ENCODE assay signal across 8 mouse cellular contexts in the genomic region with DNA sequence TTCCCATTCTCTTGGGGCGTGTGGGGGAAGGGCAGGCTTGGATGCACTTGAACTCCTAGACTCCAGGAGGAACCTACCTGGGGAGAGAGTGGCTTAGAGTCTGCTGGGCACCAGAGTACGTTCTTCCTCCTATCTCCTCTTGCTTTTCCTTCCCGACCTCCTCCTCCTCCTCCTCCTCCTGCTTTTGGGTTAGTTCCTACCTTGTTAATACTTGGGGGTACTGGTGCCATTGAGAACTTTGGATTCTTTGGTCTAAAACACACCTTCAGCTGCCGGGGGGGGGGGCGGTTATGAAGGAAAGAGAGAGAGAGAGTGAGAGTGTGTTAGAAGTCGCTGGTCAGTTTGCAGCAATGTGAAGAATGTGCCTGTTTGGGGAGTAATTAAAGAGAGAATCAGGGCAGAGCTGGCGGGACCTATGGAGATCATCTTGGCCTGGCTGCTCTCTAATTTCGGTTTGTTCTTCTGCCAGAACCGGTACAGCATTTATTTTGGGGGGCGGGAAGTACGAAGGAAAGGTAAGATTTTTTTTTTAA.
DNase-seq lines count a peak whose midpoint lies in the region; ATAC-seq and TF ChIP-seq lines count a peak whose summit lies in the region.

No protein-coding gene starts in this region.

- H3K79me2 ChIP-seq in myocyte (ENCODE audit: control insufficient read depth, insufficient read depth), result peaks cover 86% of the 10 kb centered on the region

- intact Hi-C loops in left cerebral cortex, adult 2 months (cut with DNase I), result loop anchor here (10.0 kb wide), 1 partner anchor 749 kb away; no protein-coding TSS in a partner anchor

- no peak for TF ChIP-seq CTCF in left cerebral cortex, adult 2 months (IDR thresholded peaks at IDR 0.05)
- TF ChIP-seq CTCF in cortical plate, adult 2 months (IDR thresholded peaks at IDR 0.05; ENCODE audit: extremely low read depth, insufficient read depth, low read length), result no peak

- peak; percentile 60; the same call in 1 of the 2 replicates for ATAC-seq in kidney, embryonic 16.5 days (ENCODE audit: low FRiP score, low TSS enrichment)
- ATAC-seq in granulocyte monocyte progenitor cell, adult 5-6 weeks (replicated peaks; ENCODE audit: poor library complexity, severe bottlenecking), result no peak

- TF ChIP-seq POLR2A in cortical plate, adult 2 months (IDR thresholded peaks at IDR 0.05; ENCODE audit: extremely low read depth, insufficient read depth, low read length), result no peak
- no peak for TF ChIP-seq POLR2A in myocyte (IDR thresholded peaks at IDR 0.05; ENCODE audit: insufficient read length, low read depth)

- H3K36me3 ChIP-seq in kidney, embryonic 16.5 days (ENCODE audit: insufficient read depth, low read length), result no peaks in the 10 kb centered on the region
- no peaks in the 10 kb centered on the region for H3K36me3 ChIP-seq in myocyte (ENCODE audit: control insufficient read depth, insufficient read depth)

- peak overlapping the region; percentile 90 for H3K4me2 ChIP-seq in kidney, embryonic 16.5 days (replicated peaks; ENCODE audit: low read depth, low read length)
- H3K4me2 ChIP-seq in myocyte (ENCODE audit: low read depth), result peak overlapping the region; percentile 84

- no peak for DNase-seq in left cerebral cortex, adult 2 months (ENCODE audit: extremely low spot score in 1 of 2, low spot score in 2 of 2)
- no peak for DNase-seq in left cerebral cortex, adult 9 months (ENCODE audit: low spot score in 2 of 2)
- no peak for DNase-seq in layer of hippocampus, adult 8-10 months (ENCODE audit: low spot score in 2 of 2)
- DNase-seq in cerebellum, postnatal 4 days (ENCODE audit: low spot score in 2 of 2), result no peak

- no peaks in the 10 kb centered on the region for H3K4me1 ChIP-seq in cortical plate, adult 2 months (ENCODE audit: control insufficient read depth, insufficient read depth, low read length)
- H3K4me1 ChIP-seq in kidney, embryonic 16.5 days (ENCODE audit: insufficient read depth, low read length), result peaks cover 72% of the 10 kb centered on the region

- 13% methylated on average over 10 of the region's 11 CpGs for WGBS in kidney, embryonic 16.5 days

- no peaks in the 10 kb centered on the region for H3K27me3 ChIP-seq in kidney, embryonic 16.5 days (ENCODE audit: insufficient read depth, low read length)
- no peaks in the 10 kb centered on the region for H3K27me3 ChIP-seq in myocyte (ENCODE audit: control insufficient read depth, insufficient read depth, insufficient read length)

- H3K9me3 ChIP-seq in kidney, embryonic 16.5 days (ENCODE audit: low read length), result no peaks in the 10 kb centered on the region

- H3K4me3 ChIP-seq in left cerebral cortex, adult 2 months, result peak overlapping the region; percentile 56
- H3K4me3 ChIP-seq in cortical plate, adult 2 months (ENCODE audit: insufficient read depth, low read length), result peak overlapping the region; percentile 51
- peak overlapping the region; percentile 76 for H3K4me3 ChIP-seq in kidney, embryonic 16.5 days (ENCODE audit: low read length)
- peak overlapping the region; percentile 55 for H3K4me3 ChIP-seq in myocyte

- H3K27ac ChIP-seq in left cerebral cortex, adult 2 months, result peak overlapping the region; percentile 63; the same call in 1 of the 2 replicates
- no peak overlapping the region for H3K27ac ChIP-seq in cortical plate, adult 2 months (ENCODE audit: insufficient read depth, low read length)
- peak overlapping the region; percentile 89 for H3K27ac ChIP-seq in kidney, embryonic 16.5 days (ENCODE audit: low read length)

- H3K9ac ChIP-seq in kidney, embryonic 16.5 days (replicated peaks; ENCODE audit: low read length), result peak overlapping the region; percentile 87

- peak overlapping the region; percentile 86 for H3ac ChIP-seq in myocyte (ENCODE audit: control insufficient read depth, insufficient read length)

TF ChIP-seq in myocyte, 11 proteins besides CTCF, POLR2A, EP300 and RAD21:
- TF ChIP-seq MYOG (IDR thresholded peaks at IDR 0.05; ENCODE audit: control insufficient read depth in 1 of 3, insufficient read depth in 1 of 3, insufficient read length in 2 of 3, low read depth in 2 of 3) (no peak), REST (IDR thresholded peaks at IDR 0.05; ENCODE audit: insufficient read depth, insufficient read length) (no peak), POLR2AphosphoS2 (IDR thresholded peaks at IDR 0.05; ENCODE audit: insufficient read length, low read depth) (no peak), CEBPB (IDR thresholded peaks at IDR 0.05; ENCODE audit: insufficient read depth, poor library complexity, severe bottlenecking) (no peak), TCF3 (IDR thresholded peaks at IDR 0.05; ENCODE audit: insufficient read length, low read depth) (no peak), TCF12 (IDR thresholded peaks at IDR 0.05; ENCODE audit: insufficient read depth, poor library complexity, severe bottlenecking) (no peak), USF1 (IDR thresholded peaks at IDR 0.05; ENCODE audit: low read depth) (no peak), MAX (IDR thresholded peaks at IDR 0.05; ENCODE audit: low read depth) (no peak), E2F4 (IDR thresholded peaks at IDR 0.05; ENCODE audit: insufficient read depth) (no peak), SRF (IDR thresholded peaks at IDR 0.05; ENCODE audit: control insufficient read depth, insufficient read length, low read depth) (no peak), MYOD1 (IDR thresholded peaks at IDR 0.05; ENCODE audit: control insufficient read depth in 1 of 3, insufficient read length in 2 of 3, low read depth in 2 of 3) (no peak)
